Mouse (Mus musculus): Measurements from ENCODE around the gene Ntng1. TPM values are rescaled to one million over a fixed set of nuclear protein-coding genes. Genes with fewer than 3 reads are reported as not detected.
"Not testable (repeated sequence)": the region's sequence is repeated elsewhere in the genome, so short reads cannot be mapped to it uniquely, and the experiment has no call there.

Ntng1 gene
- polyA plus RNA-seq, 1 experiment from 2014 or later = 1.2 TPM

- Histone ChIP-seq H3K4me3 (ENCODE audit: low read depth, low read length) (no peak overlapping the region), H3K4me2 (replicated peaks; ENCODE audit: low read depth) (no peak overlapping the region), H3K27me3 (ENCODE audit: control insufficient read depth, insufficient read depth, low read length) (no peaks in the 10 kb centered on the region), H3K9ac (ENCODE audit: low read length) (no peak overlapping the region), H3K4me1 (replicated peaks; ENCODE audit: control insufficient read depth, insufficient read depth) (no peaks in the 10 kb centered on the region), H3K27ac (replicated peaks) (no peak overlapping the region), H3K9me3 (ENCODE audit: control insufficient read depth, low read length) (no peaks in the 10 kb centered on the region), H3K36me3 (ENCODE audit: control insufficient read depth, insufficient read depth, low read length) (no peaks in the 10 kb centered on the region)
- WGBS = 81% methylated on average over 2 of the region's 2 CpGs
- DNase-seq (ENCODE audit: low spot score) (no peak), ATAC-seq (ENCODE audit: low FRiP score, low TSS enrichment) (no peak)
- TF ChIP-seq CTCF (IDR thresholded peaks at IDR 0.05; ENCODE audit: low read depth) = no peak
- no peak for TF ChIP-seq EP300 (optimal IDR thresholded peaks at IDR 0.05)
These were observed 378.2 kb downstream of the Ntng1 start for GRCm38 (mm10) chr3:109765608-109766007.

- H3K9ac ChIP-seq (ENCODE audit: low read length) = no peak overlapping the region
- DNase-seq (ENCODE audit: low spot score) (no peak), ATAC-seq (ENCODE audit: low FRiP score, low TSS enrichment) (no peak)
- H3K4me1 ChIP-seq (replicated peaks; ENCODE audit: control insufficient read depth, insufficient read depth) = no peaks in the 10 kb centered on the region
- H3K9me3 ChIP-seq (ENCODE audit: control insufficient read depth, low read length) = no peaks in the 10 kb centered on the region
- no peak overlapping the region for H3K4me3 ChIP-seq (ENCODE audit: low read depth, low read length)
- H3K4me2 ChIP-seq (replicated peaks; ENCODE audit: low read depth) = no peak overlapping the region
- H3K36me3 ChIP-seq (ENCODE audit: control insufficient read depth, insufficient read depth, low read length) = no peaks in the 10 kb centered on the region
- 56% methylated on average over 4 of the region's 4 CpGs for WGBS
- no peaks in the 10 kb centered on the region for H3K27me3 ChIP-seq (ENCODE audit: control insufficient read depth, insufficient read depth, low read length)
- no peak overlapping the region for H3K27ac ChIP-seq (replicated peaks)
- no peak for TF ChIP-seq CTCF (IDR thresholded peaks at IDR 0.05; ENCODE audit: low read depth)
- no peak for TF ChIP-seq EP300 (optimal IDR thresholded peaks at IDR 0.05)
These were observed 378.7 kb downstream of the Ntng1 start for GRCm38 (mm10) chr3:109765141-109765540.

GRCm38 (mm10) chr3:109756426-109756825, 387.4 kb downstream of the Ntng1 start:
- WGBS = 68% methylated on average over 2 of the region's 2 CpGs
- Histone ChIP-seq H3K4me1 (replicated peaks; ENCODE audit: control insufficient read depth, insufficient read depth) (no peaks in the 10 kb centered on the region), H3K4me3 (ENCODE audit: low read depth, low read length) (no peak overlapping the region), H3K27me3 (ENCODE audit: control insufficient read depth, insufficient read depth, low read length) (no peaks in the 10 kb centered on the region), H3K9me3 (ENCODE audit: control insufficient read depth, low read length) (no peaks in the 10 kb centered on the region), H3K27ac (replicated peaks) (no peak overlapping the region), H3K9ac (ENCODE audit: low read length) (no peak overlapping the region), H3K36me3 (ENCODE audit: control insufficient read depth, insufficient read depth, low read length) (no peaks in the 10 kb centered on the region), H3K4me2 (replicated peaks; ENCODE audit: low read depth) (no peak overlapping the region)
- no peak for TF ChIP-seq EP300 (optimal IDR thresholded peaks at IDR 0.05)
- TF ChIP-seq CTCF (IDR thresholded peaks at IDR 0.05; ENCODE audit: low read depth) = no peak
- DNase-seq (ENCODE audit: low spot score) (no peak), ATAC-seq (ENCODE audit: low FRiP score, low TSS enrichment) (no peak)

- WGBS = 67% methylated on average over 3 of the region's 3 CpGs
- not testable (repeated sequence) for H3K4me3 ChIP-seq (ENCODE audit: low read depth, low read length); H3K9me3 ChIP-seq (ENCODE audit: control insufficient read depth, low read length); H3K4me2 ChIP-seq (replicated peaks; ENCODE audit: low read depth); H3K27ac ChIP-seq (replicated peaks); H3K27me3 ChIP-seq (ENCODE audit: control insufficient read depth, insufficient read depth, low read length); ATAC-seq (ENCODE audit: low FRiP score, low TSS enrichment); H3K36me3 ChIP-seq (ENCODE audit: control insufficient read depth, insufficient read depth, low read length); DNase-seq (ENCODE audit: low spot score); H3K4me1 ChIP-seq (replicated peaks; ENCODE audit: control insufficient read depth, insufficient read depth); H3K9ac ChIP-seq (ENCODE audit: low read length)
These were observed 396.2 kb downstream of the Ntng1 start for GRCm38 (mm10) chr3:109747593-109747992.

GRCm38 (mm10) chr3:109740466-109741102, 403.2 kb downstream of the Ntng1 start:
- no peaks in the 10 kb centered on the region for H3K9me3 ChIP-seq (ENCODE audit: control insufficient read depth, low read length)
- no peak overlapping the region for H3K4me3 ChIP-seq (ENCODE audit: low read depth, low read length)
- no peaks in the 10 kb centered on the region for H3K4me1 ChIP-seq (replicated peaks; ENCODE audit: control insufficient read depth, insufficient read depth)
- no peaks in the 10 kb centered on the region for H3K36me3 ChIP-seq (ENCODE audit: control insufficient read depth, insufficient read depth, low read length)
- H3K27ac ChIP-seq (replicated peaks) = no peak overlapping the region
- ATAC-seq (ENCODE audit: low FRiP score, low TSS enrichment) = no peak
- DNase-seq (ENCODE audit: low spot score) = no peak
- H3K9ac ChIP-seq (ENCODE audit: low read length) = no peak overlapping the region
- WGBS = 51% methylated on average over 2 of the region's 2 CpGs
- TF ChIP-seq CTCF (IDR thresholded peaks at IDR 0.05; ENCODE audit: low read depth) (no peak), EP300 (optimal IDR thresholded peaks at IDR 0.05) (no peak)
- no peak overlapping the region for H3K4me2 ChIP-seq (replicated peaks; ENCODE audit: low read depth)
- no peaks in the 10 kb centered on the region for H3K27me3 ChIP-seq (ENCODE audit: control insufficient read depth, insufficient read depth, low read length)

- 38% methylated on average over 10 of the region's 10 CpGs for WGBS
- no peak overlapping the region for H3K4me2 ChIP-seq (replicated peaks; ENCODE audit: low read depth)
- ATAC-seq (ENCODE audit: low FRiP score, low TSS enrichment) (peak; percentile 76; the same call in 1 of the 2 replicates), DNase-seq (ENCODE audit: low spot score) (peak; percentile 15)
- no peaks in the 10 kb centered on the region for H3K4me1 ChIP-seq (replicated peaks; ENCODE audit: control insufficient read depth, insufficient read depth)
- H3K9ac ChIP-seq (ENCODE audit: low read length) = no peak overlapping the region
- H3K27ac ChIP-seq (replicated peaks) = no peak overlapping the region
- no peaks in the 10 kb centered on the region for H3K36me3 ChIP-seq (ENCODE audit: control insufficient read depth, insufficient read depth, low read length)
- no peaks in the 10 kb centered on the region for H3K9me3 ChIP-seq (ENCODE audit: control insufficient read depth, low read length)
- no peak overlapping the region for H3K4me3 ChIP-seq (ENCODE audit: low read depth, low read length)
- no peaks in the 10 kb centered on the region for H3K27me3 ChIP-seq (ENCODE audit: control insufficient read depth, insufficient read depth, low read length)
- peak; percentile 84 for TF ChIP-seq CTCF (IDR thresholded peaks at IDR 0.05; ENCODE audit: low read depth)
- no peak for TF ChIP-seq EP300 (optimal IDR thresholded peaks at IDR 0.05)
These were observed 411.3 kb downstream of the Ntng1 start for GRCm38 (mm10) chr3:109732327-109733182.

All from stomach, postnatal 0 days (tissue).